Mouse (Mus musculus): ENCODE results near the gene Adamts17. TPM values are rescaled to one million over a fixed set of nuclear protein-coding genes. Genes with fewer than 3 reads are reported as not detected.

Gene Adamts17
- polyA plus RNA-seq, 2 experiments: 16.0 to 19.5 TPM

DNA sequence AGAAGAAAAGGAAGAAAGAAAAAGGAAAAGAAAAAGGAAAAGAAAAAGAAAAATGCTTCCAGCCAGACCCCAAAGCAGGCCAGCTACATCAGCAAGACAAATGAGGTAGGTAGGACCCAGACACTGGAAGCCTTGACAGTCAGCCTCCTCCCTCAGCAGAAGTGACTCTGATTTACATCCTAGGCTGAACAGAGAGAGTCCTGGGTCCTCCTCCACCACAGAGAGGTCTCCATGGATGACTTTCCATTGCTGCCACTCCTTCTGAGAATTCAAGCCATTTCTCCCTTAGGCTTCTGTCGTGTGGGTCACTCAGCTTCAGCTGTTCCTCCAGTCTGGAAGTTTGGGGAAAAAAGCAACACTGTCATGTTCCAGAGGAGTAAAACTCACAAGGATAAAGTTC lies 28.2 kb upstream of the Adamts17 start:
- ATAC-seq (ENCODE audit: low FRiP score, low read depth) (no peak), DNase-seq (ENCODE audit: low spot score) (no peak)
- TF ChIP-seq POLR2A (IDR thresholded peaks at IDR 0.05; ENCODE audit: borderline replicate concordance, extremely low read depth, insufficient read depth, insufficient read length): no peak
- H3K36me3 ChIP-seq (ENCODE audit: control insufficient read depth, insufficient read depth, low read length): no peaks in the 10 kb centered on the region
- H3K4me3 ChIP-seq (replicated peaks; ENCODE audit: low read length): no peak overlapping the region
- no peak overlapping the region for H3K9ac ChIP-seq (ENCODE audit: low read depth, low read length, severe bottlenecking)
- H3K9me3 ChIP-seq (ENCODE audit: control insufficient read depth, low read length): no peaks in the 10 kb centered on the region
- H3K4me2 ChIP-seq (replicated peaks; ENCODE audit: low read depth, low read length, severe bottlenecking): no peak overlapping the region
- peaks cover 14% of the 10 kb centered on the region for H3K4me1 ChIP-seq (ENCODE audit: control insufficient read depth, insufficient read depth, low read length)
- H3K27me3 ChIP-seq (ENCODE audit: control insufficient read depth, insufficient read depth, low read length): no peaks in the 10 kb centered on the region
- no peak overlapping the region for H3K27ac ChIP-seq (replicated peaks; ENCODE audit: low read depth, low read length)
- WGBS: 56% methylated on average over 1 of the region's 1 CpGs

- H3K36me3 ChIP-seq (ENCODE audit: control insufficient read depth, insufficient read depth, low read length): no peaks in the 10 kb centered on the region
- peaks cover 14% of the 10 kb centered on the region for H3K4me1 ChIP-seq (ENCODE audit: control insufficient read depth, insufficient read depth, low read length)
- 67% methylated on average over 4 of the region's 4 CpGs for WGBS
- no peak overlapping the region for H3K4me3 ChIP-seq (replicated peaks; ENCODE audit: low read length)
- H3K9ac ChIP-seq (ENCODE audit: low read depth, low read length, severe bottlenecking): no peak overlapping the region
- H3K4me2 ChIP-seq (replicated peaks; ENCODE audit: low read depth, low read length, severe bottlenecking): no peak overlapping the region
- H3K27me3 ChIP-seq (ENCODE audit: control insufficient read depth, insufficient read depth, low read length): no peaks in the 10 kb centered on the region
- DNase-seq (ENCODE audit: low spot score): no peak
- H3K9me3 ChIP-seq (ENCODE audit: control insufficient read depth, low read length): no peaks in the 10 kb centered on the region
- no peak for TF ChIP-seq POLR2A (IDR thresholded peaks at IDR 0.05; ENCODE audit: borderline replicate concordance, extremely low read depth, insufficient read depth, insufficient read length)
- ATAC-seq (ENCODE audit: low FRiP score, low read depth): peak; percentile 21; the same call in 1 of the 2 replicates
- no peak overlapping the region; the same call in 1 of the 2 replicates for H3K27ac ChIP-seq (replicated peaks; ENCODE audit: low read depth, low read length)
Measured at GRCm38 (mm10) chr7:66812289-66812688, 27.2 kb upstream of the Adamts17 start.

DNA sequence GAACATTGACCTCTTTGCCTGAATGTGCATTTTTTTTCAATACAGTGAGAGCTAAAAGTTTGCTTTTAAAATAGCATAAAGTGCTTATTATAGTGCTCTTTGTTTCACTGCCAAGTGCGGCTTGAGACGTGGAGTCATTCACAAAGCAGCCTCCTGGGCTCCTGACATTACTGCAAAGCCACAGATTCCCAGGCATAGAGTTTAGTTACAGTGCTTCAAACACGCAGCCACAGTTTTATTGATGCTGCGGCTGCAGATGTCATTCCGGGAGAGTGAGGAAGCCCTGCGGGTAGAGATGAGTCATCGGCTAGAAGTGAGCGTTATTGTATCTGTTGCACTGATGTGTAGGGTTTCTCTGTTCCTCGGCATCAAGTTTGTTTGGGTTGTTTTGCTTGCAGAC lies 26.8 kb upstream of the Adamts17 start:
- Histone ChIP-seq H3K4me2 (replicated peaks; ENCODE audit: low read depth, low read length, severe bottlenecking) (no peak overlapping the region), H3K4me3 (replicated peaks; ENCODE audit: low read length) (no peak overlapping the region), H3K27me3 (ENCODE audit: control insufficient read depth, insufficient read depth, low read length) (no peaks in the 10 kb centered on the region), H3K4me1 (ENCODE audit: control insufficient read depth, insufficient read depth, low read length) (peaks cover 14% of the 10 kb centered on the region), H3K36me3 (ENCODE audit: control insufficient read depth, insufficient read depth, low read length) (no peaks in the 10 kb centered on the region), H3K9ac (ENCODE audit: low read depth, low read length, severe bottlenecking) (no peak overlapping the region), H3K27ac (replicated peaks; ENCODE audit: low read depth, low read length) (no peak overlapping the region; the same call in 1 of the 2 replicates), H3K9me3 (ENCODE audit: control insufficient read depth, low read length) (no peaks in the 10 kb centered on the region)
- 20% methylated on average over 9 of the region's 9 CpGs for WGBS
- DNase-seq (ENCODE audit: low spot score) (peak; percentile 81), ATAC-seq (ENCODE audit: low FRiP score, low read depth) (peak; percentile 88)
- TF ChIP-seq POLR2A (IDR thresholded peaks at IDR 0.05; ENCODE audit: borderline replicate concordance, extremely low read depth, insufficient read depth, insufficient read length): no peak

DNA sequence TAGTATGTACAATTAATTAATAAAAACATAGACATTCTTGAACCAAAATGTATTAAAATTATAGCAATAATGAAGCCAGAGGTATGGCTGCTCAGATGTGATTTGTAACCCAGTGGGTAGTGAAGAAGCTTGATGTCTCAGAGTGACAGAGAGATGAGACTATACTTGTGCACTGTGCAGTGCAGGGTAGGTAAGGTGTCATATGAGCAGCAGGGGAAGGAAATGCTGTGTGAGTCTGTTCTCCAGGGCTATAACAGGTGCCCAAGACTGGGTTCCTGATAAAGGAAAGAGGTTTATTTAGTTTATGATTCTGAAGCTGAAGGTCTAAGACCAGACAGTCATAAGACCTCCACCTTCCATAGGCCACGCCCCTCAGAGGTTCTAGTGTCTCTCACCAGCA lies 26.4 kb upstream of the Adamts17 start:
- no peak overlapping the region for H3K27ac ChIP-seq (replicated peaks; ENCODE audit: low read depth, low read length)
- DNase-seq (ENCODE audit: low spot score) (no peak), ATAC-seq (ENCODE audit: low FRiP score, low read depth) (no peak)

GRCm38 (mm10) chr7:66815526-66815925 lies 24.0 kb upstream of the Adamts17 start:
- DNase-seq (ENCODE audit: low spot score) (no peak), ATAC-seq (ENCODE audit: low FRiP score, low read depth) (no peak)
- Histone ChIP-seq H3K9me3 (ENCODE audit: control insufficient read depth, low read length) (no peaks in the 10 kb centered on the region), H3K4me1 (ENCODE audit: control insufficient read depth, insufficient read depth, low read length) (peaks cover 14% of the 10 kb centered on the region), H3K36me3 (ENCODE audit: control insufficient read depth, insufficient read depth, low read length) (no peaks in the 10 kb centered on the region), H3K9ac (ENCODE audit: low read depth, low read length, severe bottlenecking) (no peak overlapping the region), H3K4me3 (replicated peaks; ENCODE audit: low read length) (no peak overlapping the region), H3K4me2 (replicated peaks; ENCODE audit: low read depth, low read length, severe bottlenecking) (no peak overlapping the region), H3K27ac (replicated peaks; ENCODE audit: low read depth, low read length) (no peak overlapping the region), H3K27me3 (ENCODE audit: control insufficient read depth, insufficient read depth, low read length) (no peaks in the 10 kb centered on the region)
- 74% methylated on average over 6 of the region's 6 CpGs for WGBS
- no peak for TF ChIP-seq POLR2A (IDR thresholded peaks at IDR 0.05; ENCODE audit: borderline replicate concordance, extremely low read depth, insufficient read depth, insufficient read length)

More for the DNA sequence above, 26.4 kb upstream of the Adamts17 start:
- no peak overlapping the region for H3K4me3 ChIP-seq (replicated peaks; ENCODE audit: low read length)
- H3K4me2 ChIP-seq (replicated peaks; ENCODE audit: low read depth, low read length, severe bottlenecking): no peak overlapping the region
- H3K27me3 ChIP-seq (ENCODE audit: control insufficient read depth, insufficient read depth, low read length): no peaks in the 10 kb centered on the region
- H3K9me3 ChIP-seq (ENCODE audit: control insufficient read depth, low read length): no peaks in the 10 kb centered on the region
- no peak for TF ChIP-seq POLR2A (IDR thresholded peaks at IDR 0.05; ENCODE audit: borderline replicate concordance, extremely low read depth, insufficient read depth, insufficient read length)
- 57% methylated on average over 1 of the region's 1 CpGs for WGBS
- peaks cover 14% of the 10 kb centered on the region for H3K4me1 ChIP-seq (ENCODE audit: control insufficient read depth, insufficient read depth, low read length)
- no peak overlapping the region for H3K9ac ChIP-seq (ENCODE audit: low read depth, low read length, severe bottlenecking)
- H3K36me3 ChIP-seq (ENCODE audit: control insufficient read depth, insufficient read depth, low read length): no peaks in the 10 kb centered on the region

GRCm38 (mm10) chr7:66820034-66820433 lies 19.5 kb upstream of the Adamts17 start:
- Histone ChIP-seq H3K9ac (ENCODE audit: low read depth, low read length, severe bottlenecking) (no peak overlapping the region), H3K27me3 (ENCODE audit: control insufficient read depth, insufficient read depth, low read length) (no peaks in the 10 kb centered on the region), H3K4me2 (replicated peaks; ENCODE audit: low read depth, low read length, severe bottlenecking) (no peak overlapping the region), H3K4me3 (replicated peaks; ENCODE audit: low read length) (no peak overlapping the region), H3K4me1 (ENCODE audit: control insufficient read depth, insufficient read depth, low read length) (peaks cover 12% of the 10 kb centered on the region), H3K36me3 (ENCODE audit: control insufficient read depth, insufficient read depth, low read length) (no peaks in the 10 kb centered on the region), H3K27ac (replicated peaks; ENCODE audit: low read depth, low read length) (no peak overlapping the region), H3K9me3 (ENCODE audit: control insufficient read depth, low read length) (no peaks in the 10 kb centered on the region)
- no peak for TF ChIP-seq POLR2A (IDR thresholded peaks at IDR 0.05; ENCODE audit: borderline replicate concordance, extremely low read depth, insufficient read depth, insufficient read length)
- DNase-seq (ENCODE audit: low spot score) (no peak), ATAC-seq (ENCODE audit: low FRiP score, low read depth) (no peak)
- WGBS: 26% methylated on average over 6 of the region's 6 CpGs

All from limb, embryonic 14.5 days (tissue).